Mouse (Mus musculus) CH12.LX (cell line): ENCODE results near the gene Cpz. TPM values are rescaled to one million over a fixed set of nuclear protein-coding genes. Genes with fewer than 3 reads are reported as not detected.

Experiments
- DNase-seq: peaks from one replicate; pipeline ENCODE4 v3.0.0-alpha.2; 2013; ENCODE audit errors: extremely low read depth
- H3K27ac ChIP-seq: 2 replicates; pipeline ENCODE4 v1.5.1; 2012; ENCODE audit warnings: low read depth, mild to moderate bottlenecking, control low read depth, moderate library complexity; ENCODE audit not compliant: insufficient read depth
- H3K27me3 ChIP-seq: replicated peaks from 2 replicates; pipeline ENCODE3; 2012; ENCODE audit warnings: inconsistent platforms
- H3K36me3 ChIP-seq, 2 experiments: replicated peaks in 1 of 2; 2 replicates each; pipeline versions ENCODE3 to v1.6.1; 2012; ENCODE audit warnings: inconsistent platforms in 1 of 2, low read length in 1 of 2, mild to moderate bottlenecking in 1 of 2, mixed read lengths in 1 of 2, moderate library complexity in 1 of 2; ENCODE audit not compliant: control insufficient read depth in 1 of 2, insufficient read depth in 1 of 2
- H3K4me1 ChIP-seq, 2 experiments: 2 replicates each; pipeline ENCODE4 v1.6.1; 2012; ENCODE audit warnings: inconsistent platforms in 1 of 2, moderate library complexity in 1 of 2; ENCODE audit not compliant: insufficient read depth in 2 of 2, control insufficient read depth in 1 of 2
- H3K4me2 ChIP-seq: 2 replicates; pipeline ENCODE4 v1.6.1; 2012; ENCODE audit warnings: low read depth, mild to moderate bottlenecking, control low read depth; ENCODE audit not compliant: poor library complexity, insufficient read depth, severe bottlenecking
- H3K4me3 ChIP-seq, 3 experiments: fragments of 150-350 bp in 1 of 3; sonication (generic) in 1 of 3; replicated peaks in 1 of 3; 2 replicates each; pipeline versions ENCODE3 to v1.5.1; 2011 to 2012; ENCODE audit warnings: low read depth in 2 of 3, low read length in 2 of 3, mild to moderate bottlenecking in 2 of 3, moderate library complexity in 2 of 3, control low read depth in 1 of 3, improper control_type of control experiment in 1 of 3, inconsistent platforms in 1 of 3, mixed read lengths in 1 of 3; ENCODE audit not compliant: poor library complexity in 1 of 3
- H3K79me2 ChIP-seq: replicated peaks from 2 replicates; pipeline ENCODE4 v1.6.1; 2012; ENCODE audit warnings: mild to moderate bottlenecking, moderate library complexity; ENCODE audit not compliant: control insufficient read depth, poor library complexity, insufficient read depth, severe bottlenecking; ENCODE audit errors: extremely low read depth
- H3K9ac ChIP-seq: 2 replicates; pipeline ENCODE4 v1.6.1; 2012; ENCODE audit warnings: low read depth, mild to moderate bottlenecking, control low read depth, moderate library complexity; ENCODE audit not compliant: insufficient read depth
- H3K9me3 ChIP-seq: replicated peaks from 2 replicates; pipeline ENCODE3; 2012; ENCODE audit warnings: low read length, inconsistent platforms, mixed read lengths
- CHD2 ChIP-seq: IDR thresholded peaks from 2 replicates; pipeline ENCODE4 v1.6.1; 2011; ENCODE audit warnings: low read length, improper control_type of control experiment
- E2F4 ChIP-seq: IDR thresholded peaks from 2 replicates; pipeline ENCODE4 v1.6.1; 2011; ENCODE audit warnings: low read depth, low read length, improper control_type of control experiment; ENCODE audit not compliant: insufficient replicate concordance
- ELF1 ChIP-seq: IDR thresholded peaks from 2 replicates; pipeline ENCODE4 v1.6.1; 2014; ENCODE audit warnings: low read depth, mild to moderate bottlenecking, inconsistent platforms, low read length, improper control_type of control experiment
- ETS1 ChIP-seq: conservative IDR thresholded peaks from 2 replicates; pipeline ENCODE4 v1.6.1; 2012; ENCODE audit warnings: low read depth, mild to moderate bottlenecking, inconsistent platforms, low read length, improper control_type of control experiment, moderate library complexity
- IRF4 ChIP-seq: IDR thresholded peaks from 2 replicates; pipeline ENCODE4 v1.6.1; 2014; ENCODE audit warnings: low read depth, mild to moderate bottlenecking, inconsistent platforms, low read length, improper control_type of control experiment
- KAT2A ChIP-seq: IDR thresholded peaks from 2 replicates; pipeline ENCODE4 v1.6.1; 2012; ENCODE audit warnings: low read length, improper control_type of control experiment, inconsistent platforms; ENCODE audit not compliant: insufficient replicate concordance
- MAFK ChIP-seq: IDR thresholded peaks from 2 replicates; pipeline ENCODE4 v1.6.1; 2011; ENCODE audit warnings: low read length, improper control_type of control experiment; ENCODE audit not compliant: insufficient replicate concordance
- MAX ChIP-seq: IDR thresholded peaks from 2 replicates; pipeline ENCODE4 v1.6.1; 2011; ENCODE audit warnings: low read length, improper control_type of control experiment
- MEF2A ChIP-seq: IDR thresholded peaks from 2 replicates; pipeline ENCODE4 v1.6.1; 2014; ENCODE audit warnings: low read depth, mild to moderate bottlenecking, inconsistent platforms, low read length, improper control_type of control experiment, borderline replicate concordance
- MXI1 ChIP-seq: IDR thresholded peaks from 2 replicates; pipeline ENCODE4 v1.6.1; 2011; ENCODE audit warnings: mild to moderate bottlenecking, low read depth, low read length, improper control_type of control experiment
- NRF1 ChIP-seq: IDR thresholded peaks from 2 replicates; pipeline ENCODE4 v1.6.1; 2014; ENCODE audit warnings: low read depth, mild to moderate bottlenecking, inconsistent platforms, low read length, improper control_type of control experiment, moderate library complexity
- PAX5 ChIP-seq: IDR thresholded peaks from 2 replicates; pipeline ENCODE4 v1.6.1; 2012; ENCODE audit warnings: low read length, inconsistent platforms, mixed read lengths
- POLR2AphosphoS2 ChIP-seq: IDR thresholded peaks from 2 replicates; pipeline ENCODE4 v1.6.1; 2011; ENCODE audit warnings: low read depth, low read length, improper control_type of control experiment
- RCOR1 ChIP-seq: conservative IDR thresholded peaks from 2 replicates; pipeline ENCODE4 v1.6.1; 2012; ENCODE audit warnings: low read depth, mild to moderate bottlenecking, inconsistent platforms, low read length, improper control_type of control experiment
- TCF12 ChIP-seq: IDR thresholded peaks from 2 replicates; pipeline ENCODE4 v1.6.1; 2014; ENCODE audit warnings: low read depth, mild to moderate bottlenecking, inconsistent platforms, low read length, improper control_type of control experiment
- UBTF ChIP-seq: IDR thresholded peaks from 2 replicates; pipeline ENCODE4 v1.6.1; 2012; ENCODE audit warnings: low read depth, mild to moderate bottlenecking, inconsistent platforms, low read length, improper control_type of control experiment, moderate library complexity
- USF1 ChIP-seq: IDR thresholded peaks from 2 replicates; pipeline ENCODE4 v1.6.1; 2014; ENCODE audit warnings: low read depth, mild to moderate bottlenecking, inconsistent platforms, low read length, improper control_type of control experiment
- ZC3H11A ChIP-seq: IDR thresholded peaks from 2 replicates; pipeline ENCODE4 v1.6.1; 2012; ENCODE audit warnings: low read depth, mild to moderate bottlenecking, inconsistent platforms, low read length, improper control_type of control experiment
- dilution Hi-C: fragments of 300-500 bp; cut with MboI; formaldehyde crosslinking; loops from 2 replicates; pipeline ENCODE4 v1.14.3; 2020; ENCODE audit warnings: low sequenced_read_pairs; ENCODE audit not compliant: extremely low pct_unique_long_range_greater_than_20kb, extremely low pct_ligation_motif_present
- in situ Hi-C: fragments of 300-500 bp; cut with MboI; formaldehyde crosslinking; loops from 3 replicates; pipeline ENCODE4 v1.14.3; 2019; ENCODE audit warnings: low sequenced_read_pairs, low pct_ligation_motif_present, low pct_unique_long_range_greater_than_20kb, mixed read lengths
- polyA plus RNA-seq: library from polyadenylated mRNA; unstranded; fragments of >175 nt; gene quantifications from 2 replicates; pipeline ENCODE4 v1.2.1, GENCODE M21; 2012; ENCODE audit warnings: low read depth; ENCODE audit not compliant: insufficient read length
- total RNA-seq, 2 experiments: library from RNA; depleted of rRNA; stranded (reverse); fragments of 300-350 nt in 1 of 2; fragments of >200 nt in 1 of 2; gene quantifications; 2 replicates each; pipeline ENCODE4 v1.2.3; 2012 to 2014

The Cpz gene
- total and polyA plus RNA-seq, 3 experiments = not detected

DNA sequence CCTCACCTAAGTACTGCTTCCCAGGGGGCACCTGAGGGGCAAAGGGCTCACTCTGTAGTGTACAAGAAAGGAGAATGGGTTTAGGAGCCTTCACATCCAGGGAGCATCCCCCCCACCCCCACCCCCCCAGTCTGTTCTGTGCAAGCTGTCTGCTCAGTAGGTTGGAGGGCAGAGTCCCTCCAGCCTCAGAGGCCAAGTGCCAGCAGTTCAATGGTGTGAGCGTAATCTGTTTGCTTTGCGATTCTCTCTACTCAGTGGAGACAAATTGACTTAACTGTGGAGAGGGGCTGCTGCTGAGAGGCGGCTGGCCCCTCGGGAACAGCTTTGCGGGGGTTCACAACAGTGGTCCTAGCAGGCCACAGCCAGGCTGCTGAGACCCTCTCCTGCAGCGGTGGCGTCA is 28.2 kb downstream of the Cpz start:
- Histone ChIP-seq H3K27me3 (peaks cover 90% of the 10 kb centered on the region), H3K27ac (no peak overlapping the region), H3K4me2 (no peak overlapping the region), H3K9ac (no peak overlapping the region), H3K4me1 (no peaks in the 10 kb centered on the region), H3K9me3 (no peaks in the 10 kb centered on the region), H3K36me3 (no peaks in the 10 kb centered on the region), H3K4me3 (no peak overlapping the region), H3K79me2 (no peaks in the 10 kb centered on the region)
- no peak for DNase-seq
- no peak for TF ChIP-seq ELF1
- no peak for TF ChIP-seq MEF2A
- no peak for TF ChIP-seq TCF12
- TF ChIP-seq ZC3H11A = no peak
- no peak for TF ChIP-seq UBTF
- TF ChIP-seq MXI1 = no peak
- TF ChIP-seq CHD2 = no peak
- no peak for TF ChIP-seq NRF1
- TF ChIP-seq POLR2AphosphoS2 = no peak
- no peak for TF ChIP-seq IRF4
- no peak for TF ChIP-seq USF1
- TF ChIP-seq KAT2A = no peak
- no peak for TF ChIP-seq PAX5
- TF ChIP-seq ETS1 = no peak
- TF ChIP-seq E2F4 = no peak
- no peak for TF ChIP-seq MAX
- TF ChIP-seq RCOR1 = no peak
- in situ Hi-C loops = no loop called here
- dilution Hi-C loops = no loop called here

DNA sequence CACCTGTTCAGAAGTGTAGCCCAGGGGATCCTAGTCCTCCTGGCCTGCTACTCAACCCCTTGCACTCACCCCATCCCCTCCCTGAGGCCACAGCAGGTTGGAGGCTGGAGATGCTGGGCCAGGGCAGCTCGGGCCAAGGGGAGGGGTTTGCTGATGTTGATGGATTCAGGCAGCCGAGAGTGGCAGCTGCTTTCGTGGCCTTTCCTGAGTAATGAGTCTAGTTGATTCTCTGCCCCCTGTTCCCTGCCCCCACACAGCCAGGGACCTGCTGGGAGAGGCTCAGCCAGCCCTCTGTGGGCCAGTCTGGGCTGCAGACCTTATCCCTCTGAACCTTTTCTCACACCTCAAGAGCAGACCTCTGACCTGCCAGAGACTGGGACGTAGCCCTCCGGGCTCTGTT is 29.5 kb downstream of the Cpz start:
- no peak overlapping the region for H3K4me2 ChIP-seq
- H3K9ac ChIP-seq = no peak overlapping the region
- no peak overlapping the region for H3K27ac ChIP-seq
- no peaks in the 10 kb centered on the region for H3K79me2 ChIP-seq
- H3K36me3 ChIP-seq = no peaks in the 10 kb centered on the region
- no peak for TF ChIP-seq MAFK
- in situ Hi-C loops (no loop called here), dilution Hi-C loops (no loop called here)
- no peak overlapping the region for H3K4me3 ChIP-seq
- DNase-seq = no peak
- no peaks in the 10 kb centered on the region for H3K9me3 ChIP-seq
- H3K27me3 ChIP-seq = peaks cover 88% of the 10 kb centered on the region
- H3K4me1 ChIP-seq = no peaks in the 10 kb centered on the region
